21 mouse cellular contexts compared by ENCODE assay signal in genomic region chr16:7302416-7302815, GRCm38 (mm10).
"Had no signal": no experiment of that assay in that cellular context is flagged by ENCODE, and none has a peak within 500 bp of the region (broad histone marks: within the 10 kb centered on the region; RNA-seq: fewer than 3 reads in every experiment).

No protein-coding gene starts in this region.

- H3K9ac ChIP-seq: limb, embryonic 12.5 days; limb, embryonic 15.5 days; liver, embryonic 14.5 days; liver, postnatal 0 days; lung, embryonic 14.5 days; midbrain, embryonic 13.5 days had no signal

- H3K4me1 ChIP-seq: limb, embryonic 12.5 days; limb, embryonic 15.5 days; megakaryocyte, embryonic 14.5 days; midbrain, embryonic 10.5 days had no signal

- H3K27ac ChIP-seq: limb, embryonic 12.5 days; limb, embryonic 15.5 days; liver, embryonic 14.5 days; macrophage; midbrain, embryonic 10.5 days; midbrain, embryonic 13.5 days; stomach, postnatal 0 days had no signal

- ATAC-seq: liver, postnatal 0 days; lung, postnatal 0 days; midbrain, embryonic 13.5 days had no signal

- H3K27me3 ChIP-seq: limb, embryonic 12.5 days; limb, embryonic 15.5 days; megakaryocyte, embryonic 14.5 days; midbrain, embryonic 13.5 days had no signal

- H3K4me2 ChIP-seq: limb, embryonic 12.5 days; limb, embryonic 15.5 days; liver, embryonic 11.5 days; lung, embryonic 14.5 days; midbrain, embryonic 13.5 days had no signal

- H3K9me3 ChIP-seq: limb, embryonic 12.5 days; limb, embryonic 15.5 days; megakaryocyte, embryonic 14.5 days; midbrain, embryonic 10.5 days; midbrain, embryonic 13.5 days had no signal

- DNase-seq: kidney, adult 18-20 months; kidney, adult 9 months; kidney, postnatal 14 days; kidney, postnatal 4 days; left cerebral cortex, postnatal 4 days; liver, postnatal 0 days; lung, embryonic 14.5 days; right cerebral cortex, adult 18-20 months; right cerebral cortex, postnatal 14 days; right cerebral cortex, postnatal 4 days; thymus, postnatal 4 days had no signal

- H3K36me3 ChIP-seq: limb, embryonic 12.5 days; limb, embryonic 15.5 days; midbrain, embryonic 10.5 days; midbrain, embryonic 13.5 days had no signal

- H3K4me3 ChIP-seq: limb, embryonic 12.5 days; limb, embryonic 15.5 days; megakaryocyte, embryonic 14.5 days; midbrain, embryonic 10.5 days; midbrain, embryonic 13.5 days had no signal
